Mouse (Mus musculus) CH12.LX (cell line): ENCODE measurements around the gene Tmem8b. TPM values are rescaled to one million over a fixed set of nuclear protein-coding genes. Genes with fewer than 3 reads are reported as not detected.

Source experiments
- DNase-seq: peaks from one replicate; pipeline ENCODE4 v3.0.0-alpha.2; 2013; ENCODE audit errors: extremely low read depth
- H3K27ac ChIP-seq: 2 replicates; pipeline ENCODE4 v1.5.1; 2012; ENCODE audit warnings: low read depth, mild to moderate bottlenecking, control low read depth, moderate library complexity; ENCODE audit not compliant: insufficient read depth
- H3K27me3 ChIP-seq: replicated peaks from 2 replicates; pipeline ENCODE3; 2012; ENCODE audit warnings: inconsistent platforms
- H3K36me3 ChIP-seq, 2 experiments: replicated peaks in 1 of 2; 2 replicates each; pipeline versions ENCODE3 to v1.6.1; 2012; ENCODE audit warnings: inconsistent platforms in 1 of 2, low read length in 1 of 2, mild to moderate bottlenecking in 1 of 2, mixed read lengths in 1 of 2, moderate library complexity in 1 of 2; ENCODE audit not compliant: control insufficient read depth in 1 of 2, insufficient read depth in 1 of 2
- H3K4me1 ChIP-seq, 2 experiments: 2 replicates each; pipeline ENCODE4 v1.6.1; 2012; ENCODE audit warnings: inconsistent platforms in 1 of 2, moderate library complexity in 1 of 2; ENCODE audit not compliant: insufficient read depth in 2 of 2, control insufficient read depth in 1 of 2
- H3K4me2 ChIP-seq: 2 replicates; pipeline ENCODE4 v1.6.1; 2012; ENCODE audit warnings: low read depth, mild to moderate bottlenecking, control low read depth; ENCODE audit not compliant: poor library complexity, insufficient read depth, severe bottlenecking
- H3K4me3 ChIP-seq, 3 experiments: fragments of 150-350 bp in 1 of 3; sonication (generic) in 1 of 3; replicated peaks in 1 of 3; 2 replicates each; pipeline versions ENCODE3 to v1.5.1; 2011 to 2012; ENCODE audit warnings: low read depth in 2 of 3, low read length in 2 of 3, mild to moderate bottlenecking in 2 of 3, moderate library complexity in 2 of 3, control low read depth in 1 of 3, improper control_type of control experiment in 1 of 3, inconsistent platforms in 1 of 3, mixed read lengths in 1 of 3; ENCODE audit not compliant: poor library complexity in 1 of 3
- H3K79me2 ChIP-seq: replicated peaks from 2 replicates; pipeline ENCODE4 v1.6.1; 2012; ENCODE audit warnings: mild to moderate bottlenecking, moderate library complexity; ENCODE audit not compliant: control insufficient read depth, poor library complexity, insufficient read depth, severe bottlenecking; ENCODE audit errors: extremely low read depth
- H3K9ac ChIP-seq: 2 replicates; pipeline ENCODE4 v1.6.1; 2012; ENCODE audit warnings: low read depth, mild to moderate bottlenecking, control low read depth, moderate library complexity; ENCODE audit not compliant: insufficient read depth
- H3K9me3 ChIP-seq: replicated peaks from 2 replicates; pipeline ENCODE3; 2012; ENCODE audit warnings: low read length, inconsistent platforms, mixed read lengths
- BHLHE40 ChIP-seq: IDR thresholded peaks from 2 replicates; pipeline ENCODE4 v1.6.1; 2011; ENCODE audit warnings: mild to moderate bottlenecking, low read depth, low read length, improper control_type of control experiment
- CHD1 ChIP-seq: IDR thresholded peaks from 2 replicates; pipeline ENCODE4 v1.6.1; 2012; ENCODE audit warnings: low read depth, low read length, improper control_type of control experiment, inconsistent platforms
- CHD2 ChIP-seq: IDR thresholded peaks from 2 replicates; pipeline ENCODE4 v1.6.1; 2011; ENCODE audit warnings: low read length, improper control_type of control experiment
- CTCF ChIP-seq, 2 experiments: IDR thresholded peaks in 1 of 2; conservative IDR thresholded peaks in 1 of 2; 2 replicates each; pipeline ENCODE4 v1.5.1; 2011 to 2012; ENCODE audit warnings: low read depth in 2 of 2, low read length in 2 of 2, improper control_type of control experiment in 1 of 2, inconsistent platforms in 1 of 2, mild to moderate bottlenecking in 1 of 2, moderate library complexity in 1 of 2
- E2F4 ChIP-seq: IDR thresholded peaks from 2 replicates; pipeline ENCODE4 v1.6.1; 2011; ENCODE audit warnings: low read depth, low read length, improper control_type of control experiment; ENCODE audit not compliant: insufficient replicate concordance
- ELF1 ChIP-seq: IDR thresholded peaks from 2 replicates; pipeline ENCODE4 v1.6.1; 2014; ENCODE audit warnings: low read depth, mild to moderate bottlenecking, inconsistent platforms, low read length, improper control_type of control experiment
- EP300 ChIP-seq: IDR thresholded peaks from 2 replicates; pipeline ENCODE4 v1.6.1; 2011; ENCODE audit warnings: low read length, improper control_type of control experiment
- ETS1 ChIP-seq: conservative IDR thresholded peaks from 2 replicates; pipeline ENCODE4 v1.6.1; 2012; ENCODE audit warnings: low read depth, mild to moderate bottlenecking, inconsistent platforms, low read length, improper control_type of control experiment, moderate library complexity
- HCFC1 ChIP-seq: IDR thresholded peaks from 2 replicates; pipeline ENCODE4 v1.6.1; 2012; ENCODE audit warnings: low read depth, mild to moderate bottlenecking, inconsistent platforms, low read length, improper control_type of control experiment
- IRF4 ChIP-seq: IDR thresholded peaks from 2 replicates; pipeline ENCODE4 v1.6.1; 2014; ENCODE audit warnings: low read depth, mild to moderate bottlenecking, inconsistent platforms, low read length, improper control_type of control experiment
- KAT2A ChIP-seq: IDR thresholded peaks from 2 replicates; pipeline ENCODE4 v1.6.1; 2012; ENCODE audit warnings: low read length, improper control_type of control experiment, inconsistent platforms; ENCODE audit not compliant: insufficient replicate concordance
- MAFK ChIP-seq: IDR thresholded peaks from 2 replicates; pipeline ENCODE4 v1.6.1; 2011; ENCODE audit warnings: low read length, improper control_type of control experiment; ENCODE audit not compliant: insufficient replicate concordance
- MAX ChIP-seq: IDR thresholded peaks from 2 replicates; pipeline ENCODE4 v1.6.1; 2011; ENCODE audit warnings: low read length, improper control_type of control experiment
- MAZ ChIP-seq: IDR thresholded peaks from 2 replicates; pipeline ENCODE4 v1.6.1; 2012; ENCODE audit warnings: low read depth, mild to moderate bottlenecking, inconsistent platforms, low read length, improper control_type of control experiment, moderate library complexity
- MXI1 ChIP-seq: IDR thresholded peaks from 2 replicates; pipeline ENCODE4 v1.6.1; 2011; ENCODE audit warnings: mild to moderate bottlenecking, low read depth, low read length, improper control_type of control experiment
- MYC ChIP-seq: IDR thresholded peaks from 2 replicates; pipeline ENCODE4 v1.6.1; 2011; ENCODE audit warnings: low read depth, mild to moderate bottlenecking, improper control_type of control experiment, low read length
- PAX5 ChIP-seq: IDR thresholded peaks from 2 replicates; pipeline ENCODE4 v1.6.1; 2012; ENCODE audit warnings: low read length, inconsistent platforms, mixed read lengths
- POLR2A ChIP-seq: IDR thresholded peaks from 2 replicates; pipeline ENCODE4 v1.6.1; 2011; ENCODE audit warnings: low read depth, mild to moderate bottlenecking, improper control_type of control experiment, low read length
- RAD21 ChIP-seq: IDR thresholded peaks from 2 replicates; pipeline ENCODE4 v1.6.1; 2011; ENCODE audit warnings: low read depth, mild to moderate bottlenecking, low read length, improper control_type of control experiment, moderate library complexity
- RCOR1 ChIP-seq: conservative IDR thresholded peaks from 2 replicates; pipeline ENCODE4 v1.6.1; 2012; ENCODE audit warnings: low read depth, mild to moderate bottlenecking, inconsistent platforms, low read length, improper control_type of control experiment
- SIN3A ChIP-seq: IDR thresholded peaks from 2 replicates; pipeline ENCODE4 v1.6.1; 2012; ENCODE audit warnings: low read length, improper control_type of control experiment, inconsistent platforms
- SMC3 ChIP-seq: IDR thresholded peaks from 2 replicates; pipeline ENCODE4 v1.6.1; 2011; ENCODE audit warnings: low read depth, low read length, improper control_type of control experiment
- TCF12 ChIP-seq: IDR thresholded peaks from 2 replicates; pipeline ENCODE4 v1.6.1; 2014; ENCODE audit warnings: low read depth, mild to moderate bottlenecking, inconsistent platforms, low read length, improper control_type of control experiment
- UBTF ChIP-seq: IDR thresholded peaks from 2 replicates; pipeline ENCODE4 v1.6.1; 2012; ENCODE audit warnings: low read depth, mild to moderate bottlenecking, inconsistent platforms, low read length, improper control_type of control experiment, moderate library complexity
- USF1 ChIP-seq: IDR thresholded peaks from 2 replicates; pipeline ENCODE4 v1.6.1; 2014; ENCODE audit warnings: low read depth, mild to moderate bottlenecking, inconsistent platforms, low read length, improper control_type of control experiment
- USF2 ChIP-seq: conservative IDR thresholded peaks from 2 replicates; pipeline ENCODE4 v1.6.1; 2011; ENCODE audit warnings: low read depth, low read length, improper control_type of control experiment
- ZKSCAN1 ChIP-seq: IDR thresholded peaks from 2 replicates; pipeline ENCODE4 v1.6.1; 2012; ENCODE audit warnings: low read depth, inconsistent platforms, low read length, improper control_type of control experiment, borderline replicate concordance
- ZNF384 ChIP-seq: IDR thresholded peaks from 2 replicates; pipeline ENCODE4 v1.6.1; 2012; ENCODE audit warnings: low read depth, low read length, improper control_type of control experiment, inconsistent platforms
- dilution Hi-C: fragments of 300-500 bp; cut with MboI; formaldehyde crosslinking; loops from 2 replicates; pipeline ENCODE4 v1.14.3; 2020; ENCODE audit warnings: low sequenced_read_pairs; ENCODE audit not compliant: extremely low pct_unique_long_range_greater_than_20kb, extremely low pct_ligation_motif_present
- in situ Hi-C: fragments of 300-500 bp; cut with MboI; formaldehyde crosslinking; loops from 3 replicates; pipeline ENCODE4 v1.14.3; 2019; ENCODE audit warnings: low sequenced_read_pairs, low pct_ligation_motif_present, low pct_unique_long_range_greater_than_20kb, mixed read lengths
- polyA plus RNA-seq: library from polyadenylated mRNA; unstranded; fragments of >175 nt; gene quantifications from 2 replicates; pipeline ENCODE4 v1.2.1, GENCODE M21; 2012; ENCODE audit warnings: low read depth; ENCODE audit not compliant: insufficient read length
- total RNA-seq, 2 experiments: library from RNA; depleted of rRNA; stranded (reverse); fragments of 300-350 nt in 1 of 2; fragments of >200 nt in 1 of 2; gene quantifications; 2 replicates each; pipeline ENCODE4 v1.2.3; 2012 to 2014

Gene Tmem8b
- total and polyA plus RNA-seq, 3 experiments = 0.26 to 0.47 TPM; not detected in 1

- Histone ChIP-seq H3K9me3 (no peaks in the 10 kb centered on the region), H3K4me1 (peaks cover 0 to 3% of the 10 kb centered on the region in 2 experiments; a peak in 1 of 4 replicates), H3K4me3 (no peak overlapping the region), H3K79me2 (no peaks in the 10 kb centered on the region)
- TF ChIP-seq ZNF384 (no peak), MYC (no peak), RCOR1 (no peak), USF1 (no peak), CTCF (conservative IDR thresholded peaks at IDR 0.05 in 1 of 2, IDR thresholded peaks at IDR 0.05 in 1 of 2; ENCODE audit: low read depth in 2 of 2, low read length in 2 of 2) (peak; percentile 52 to 81), ETS1 (no peak), TCF12 (no peak), HCFC1 (no peak), SMC3 (peak; percentile 61), RAD21 (peak; percentile 69), EP300 (no peak), SIN3A (no peak), MAX (0 out of 2 replicates have a peak, but pooled peaks have one; percentile 16), IRF4 (no peak), MAFK (no peak), CHD2 (no peak), POLR2A (no peak), BHLHE40 (no peak), E2F4 (no peak)
- TF ChIP-seq, all 38 proteins: peak for 4
- H3K36me3 ChIP-seq = no peaks in the 10 kb centered on the region
- peaks cover 77% of the 10 kb centered on the region for H3K27me3 ChIP-seq
- in situ Hi-C loops (loop anchor here (25.0 kb wide), 1 partner anchor 263 kb away; the partner anchor contains the start of gene Ccin), dilution Hi-C loops (no loop called here)
- H3K27ac ChIP-seq = no peak overlapping the region
- H3K4me2 ChIP-seq = no peak overlapping the region
- H3K9ac ChIP-seq = no peak overlapping the region
- peak; percentile 19 for DNase-seq
These were observed 56.0 kb downstream of the Tmem8b start for GRCm38 (mm10) chr4:43724764-43725163.

DNA sequence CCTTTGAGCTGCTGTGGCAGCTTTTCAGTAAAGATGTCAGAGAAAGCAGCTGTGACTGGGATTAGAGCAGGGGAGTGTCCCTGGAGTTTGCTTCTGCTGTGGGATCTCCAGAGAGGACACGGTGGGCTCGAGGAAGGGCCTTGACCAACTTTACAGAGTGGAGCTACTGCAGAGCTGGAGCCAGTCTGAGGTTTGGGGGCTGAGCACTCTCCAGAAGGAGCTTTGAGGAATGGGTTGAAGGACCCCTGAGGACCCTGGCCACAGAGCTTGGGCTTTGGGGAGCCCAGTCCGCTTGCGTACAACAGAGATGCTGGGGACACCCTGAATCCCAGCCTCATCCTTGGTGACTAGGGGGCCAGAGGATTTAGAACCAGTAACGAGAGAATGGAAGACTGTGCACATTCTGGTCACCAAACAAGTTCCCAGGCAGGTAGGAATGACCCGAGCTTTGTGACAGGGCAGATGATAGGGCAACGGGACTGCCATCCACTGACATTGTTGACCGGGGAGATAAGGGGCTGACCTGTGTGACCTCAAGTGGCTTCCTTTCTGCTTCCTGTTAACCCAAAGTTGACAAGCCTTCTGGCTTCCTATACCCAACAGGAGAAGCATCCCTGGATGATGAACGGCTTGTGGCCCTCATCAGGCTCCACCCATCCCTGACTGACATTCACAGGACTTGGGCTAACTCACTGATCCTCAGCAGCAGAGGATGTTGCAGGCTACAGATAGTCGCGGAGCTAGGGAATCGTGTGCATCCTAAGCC is 57.6 kb downstream of the Tmem8b start:
- no peaks in the 10 kb centered on the region for H3K4me1 ChIP-seq
- no peak for DNase-seq
- H3K27me3 ChIP-seq = peaks cover 84% of the 10 kb centered on the region
- dilution Hi-C loops (no loop called here), in situ Hi-C loops (loop anchor here (25.0 kb wide), 1 partner anchor 261 kb away; the partner anchor contains the start of gene Ccin)
- H3K36me3 ChIP-seq = no peaks in the 10 kb centered on the region
- H3K27ac ChIP-seq = no peak overlapping the region
- no peak overlapping the region for H3K9ac ChIP-seq
- no peak overlapping the region for H3K4me3 ChIP-seq
- H3K9me3 ChIP-seq = no peaks in the 10 kb centered on the region
- H3K79me2 ChIP-seq = no peaks in the 10 kb centered on the region
- TF ChIP-seq MAZ = no peak
- no peak for TF ChIP-seq ZKSCAN1
- no peak for TF ChIP-seq KAT2A
- TF ChIP-seq MXI1 = no peak
- TF ChIP-seq CHD1 = no peak
- TF ChIP-seq ELF1 = no peak
- no peak for TF ChIP-seq MAFK
- no peak for TF ChIP-seq UBTF
- no peak for TF ChIP-seq USF2
- TF ChIP-seq PAX5 = no peak
- TF ChIP-seq POLR2A = no peak
- TF ChIP-seq, all 38 proteins: peak for 0
- no peak overlapping the region for H3K4me2 ChIP-seq
